Mouse (Mus musculus): ENCODE data around the gene Btrc. TPM values are rescaled to one million over a fixed set of nuclear protein-coding genes. Genes with fewer than 3 reads are reported as not detected.

Gene Btrc
- polyA plus RNA-seq, 2 experiments: 27.6 to 40.3 TPM

- no peaks in the 10 kb centered on the region for H3K27me3 ChIP-seq (ENCODE audit: control insufficient read depth, insufficient read depth, low read length)
- WGBS (ENCODE audit: insufficient replicate concordance): 62% methylated on average over 3 of the region's 3 CpGs
- ATAC-seq (ENCODE audit: insufficient read depth) (no peak), DNase-seq (ENCODE audit: low read depth in 3 of 3, low spot score in 3 of 3) (no peak)
- no peaks in the 10 kb centered on the region for H3K4me1 ChIP-seq (replicated peaks; ENCODE audit: control insufficient read depth in 2 of 2, insufficient read depth in 2 of 2, low read length in 1 of 2)
- H3K36me3 ChIP-seq (replicated peaks; ENCODE audit: control insufficient read depth, insufficient read depth, low read depth): no peaks in the 10 kb centered on the region
- no peak overlapping the region for H3K4me3 ChIP-seq (ENCODE audit: insufficient read depth in 1 of 2, low read depth in 2 of 2, low read length in 2 of 2)
- TF ChIP-seq EP300 (IDR thresholded peaks at IDR 0.05; ENCODE audit: low read depth) (no peak), CTCF (IDR thresholded peaks at IDR 0.05; ENCODE audit: low read depth) (no peak)
- no peak overlapping the region for H3K27ac ChIP-seq
- H3K9me3 ChIP-seq (ENCODE audit: control insufficient read depth, low read length): no peaks in the 10 kb centered on the region
- H3K4me2 ChIP-seq (ENCODE audit: low read depth): no peak overlapping the region
- H3K9ac ChIP-seq (replicated peaks): no peak overlapping the region
Measured at GRCm38 (mm10) chr19:45413966-45414365, 50.4 kb downstream of the Btrc start.

GRCm38 (mm10) chr19:45417601-45418000, 54.1 kb downstream of the Btrc start:
- Histone ChIP-seq H3K27ac (no peak overlapping the region), H3K36me3 (replicated peaks; ENCODE audit: control insufficient read depth, insufficient read depth, low read depth) (no peaks in the 10 kb centered on the region), H3K27me3 (ENCODE audit: control insufficient read depth, insufficient read depth, low read length) (no peaks in the 10 kb centered on the region), H3K4me1 (replicated peaks; ENCODE audit: control insufficient read depth in 2 of 2, insufficient read depth in 2 of 2, low read length in 1 of 2) (no peaks in the 10 kb centered on the region), H3K4me3 (ENCODE audit: insufficient read depth in 1 of 2, low read depth in 2 of 2, low read length in 2 of 2) (no peak overlapping the region), H3K9ac (replicated peaks) (no peak overlapping the region), H3K4me2 (ENCODE audit: low read depth) (no peak overlapping the region), H3K9me3 (ENCODE audit: control insufficient read depth, low read length) (no peaks in the 10 kb centered on the region)
- ATAC-seq (ENCODE audit: insufficient read depth) (no peak), DNase-seq (ENCODE audit: low read depth in 3 of 3, low spot score in 3 of 3) (no peak)
- TF ChIP-seq EP300 (IDR thresholded peaks at IDR 0.05; ENCODE audit: low read depth): no peak
- no peak for TF ChIP-seq CTCF (IDR thresholded peaks at IDR 0.05; ENCODE audit: low read depth)

GRCm38 (mm10) chr19:45422276-45422675, 58.7 kb downstream of the Btrc start:
- ATAC-seq (ENCODE audit: insufficient read depth) (no peak), DNase-seq (ENCODE audit: low read depth in 3 of 3, low spot score in 3 of 3) (no peak)
- H3K9ac ChIP-seq (replicated peaks): no peak overlapping the region
- no peak for TF ChIP-seq CTCF (IDR thresholded peaks at IDR 0.05; ENCODE audit: low read depth)
- TF ChIP-seq EP300 (IDR thresholded peaks at IDR 0.05; ENCODE audit: low read depth): no peak
- no peaks in the 10 kb centered on the region for H3K9me3 ChIP-seq (ENCODE audit: control insufficient read depth, low read length)
- no peak overlapping the region for H3K27ac ChIP-seq
- 78% methylated on average over 7 of the region's 7 CpGs for WGBS (ENCODE audit: insufficient replicate concordance)
- H3K4me1 ChIP-seq (replicated peaks; ENCODE audit: control insufficient read depth in 2 of 2, insufficient read depth in 2 of 2, low read length in 1 of 2): no peaks in the 10 kb centered on the region
- peak overlapping the region; percentile 36 for H3K4me2 ChIP-seq (ENCODE audit: low read depth)
- H3K4me3 ChIP-seq (ENCODE audit: insufficient read depth in 1 of 2, low read depth in 2 of 2, low read length in 2 of 2): no peak overlapping the region
- H3K27me3 ChIP-seq (ENCODE audit: control insufficient read depth, insufficient read depth, low read length): no peaks in the 10 kb centered on the region
- H3K36me3 ChIP-seq (replicated peaks; ENCODE audit: control insufficient read depth, insufficient read depth, low read depth): no peaks in the 10 kb centered on the region

GRCm38 (mm10) chr19:45428146-45428545, 64.6 kb downstream of the Btrc start:
- Histone ChIP-seq H3K4me2 (ENCODE audit: low read depth) (no peak overlapping the region), H3K9ac (replicated peaks) (no peak overlapping the region), H3K27ac (no peak overlapping the region), H3K27me3 (ENCODE audit: control insufficient read depth, insufficient read depth, low read length) (no peaks in the 10 kb centered on the region), H3K4me1 (replicated peaks; ENCODE audit: control insufficient read depth in 2 of 2, insufficient read depth in 2 of 2, low read length in 1 of 2) (no peaks in the 10 kb centered on the region), H3K9me3 (ENCODE audit: control insufficient read depth, low read length) (no peaks in the 10 kb centered on the region), H3K4me3 (ENCODE audit: insufficient read depth in 1 of 2, low read depth in 2 of 2, low read length in 2 of 2) (no peak overlapping the region), H3K36me3 (replicated peaks; ENCODE audit: control insufficient read depth, insufficient read depth, low read depth) (no peaks in the 10 kb centered on the region)
- 33% methylated on average over 4 of the region's 4 CpGs for WGBS (ENCODE audit: insufficient replicate concordance)
- TF ChIP-seq CTCF (IDR thresholded peaks at IDR 0.05; ENCODE audit: low read depth) (no peak), EP300 (IDR thresholded peaks at IDR 0.05; ENCODE audit: low read depth) (no peak)
- DNase-seq (ENCODE audit: low read depth in 3 of 3, low spot score in 3 of 3) (no peak), ATAC-seq (ENCODE audit: insufficient read depth) (no peak)

GRCm38 (mm10) chr19:45430971-45431633, 67.6 kb downstream of the Btrc start:
- Histone ChIP-seq H3K4me1 (replicated peaks; ENCODE audit: control insufficient read depth in 2 of 2, insufficient read depth in 2 of 2, low read length in 1 of 2) (peaks cover 0 to 2% of the 10 kb centered on the region in 2 experiments; a peak in 2 of 4 replicates), H3K27me3 (ENCODE audit: control insufficient read depth, insufficient read depth, low read length) (no peaks in the 10 kb centered on the region), H3K36me3 (replicated peaks; ENCODE audit: control insufficient read depth, insufficient read depth, low read depth) (no peaks in the 10 kb centered on the region), H3K4me2 (ENCODE audit: low read depth) (no peak overlapping the region), H3K9ac (replicated peaks) (no peak overlapping the region), H3K4me3 (ENCODE audit: insufficient read depth in 1 of 2, low read depth in 2 of 2, low read length in 2 of 2) (no peak overlapping the region), H3K27ac (no peak overlapping the region), H3K9me3 (ENCODE audit: control insufficient read depth, low read length) (no peaks in the 10 kb centered on the region)
- DNase-seq (ENCODE audit: low read depth in 3 of 3, low spot score in 3 of 3) (no peak), ATAC-seq (ENCODE audit: insufficient read depth) (no peak)
- WGBS (ENCODE audit: insufficient replicate concordance): 74% methylated on average over 6 of the region's 6 CpGs
- TF ChIP-seq EP300 (IDR thresholded peaks at IDR 0.05; ENCODE audit: low read depth) (no peak), CTCF (IDR thresholded peaks at IDR 0.05; ENCODE audit: low read depth) (no peak)

Measured in liver, embryonic 14.5 days (tissue).